Mouse (Mus musculus) C2C12 (cell line): ENCODE data around the gene Aff3.

Experiments
- CEBPB ChIP-seq: IDR thresholded peaks from one replicate; pipeline ENCODE4 v1.6.1; 2011; ENCODE audit warnings: low read depth, mild to moderate bottlenecking, control low read depth, moderate library complexity
- CTCF ChIP-seq: IDR thresholded peaks from one replicate; pipeline ENCODE4 v1.5.1; 2011; ENCODE audit not compliant: control insufficient read depth, insufficient read depth, insufficient read length
- FOSL1 ChIP-seq: IDR thresholded peaks from one replicate; pipeline ENCODE4 v1.8.0; 2011; ENCODE audit warnings: mild to moderate bottlenecking, low read length; ENCODE audit not compliant: poor library complexity, insufficient read depth, severe bottlenecking
- MAX ChIP-seq: IDR thresholded peaks from one replicate; pipeline ENCODE4 v1.6.1; 2011; ENCODE audit warnings: mild to moderate bottlenecking, control low read depth
- MYOG ChIP-seq: IDR thresholded peaks from one replicate; pipeline ENCODE4 v1.6.1; 2011; ENCODE audit not compliant: control insufficient read depth, insufficient read length; ENCODE audit errors: extremely low read depth
- USF1 ChIP-seq: IDR thresholded peaks from one replicate; pipeline ENCODE4 v1.6.1; 2011; ENCODE audit warnings: low read depth, mild to moderate bottlenecking, control low read depth, moderate library complexity

DNA sequence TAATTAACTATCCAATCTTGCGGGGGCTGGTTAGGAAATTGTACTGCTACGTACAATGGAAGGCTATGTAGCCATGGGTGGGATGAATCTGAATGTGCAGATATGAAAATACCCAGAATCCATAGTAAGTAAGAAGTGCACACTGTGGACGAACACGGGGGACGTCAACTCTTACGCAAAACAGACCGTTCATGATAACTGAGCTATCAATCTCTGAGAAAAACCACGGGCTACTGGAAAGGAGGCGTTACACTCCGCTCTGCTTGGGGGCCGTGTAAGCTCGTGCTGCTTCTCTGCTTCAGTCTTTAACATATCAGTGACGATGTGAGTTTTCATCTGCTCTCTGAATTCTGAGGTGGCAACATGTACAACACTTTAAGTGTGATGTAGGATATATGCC, 114.2 kb downstream of the Aff3 start:
- TF ChIP-seq CTCF (no peak), FOSL1 (no peak), MAX (no peak), MYOG (no peak), USF1 (no peak), CEBPB (no peak)
